Mouse (Mus musculus): ENCODE data around the gene Ccdc33. TPM values are rescaled to one million over a fixed set of nuclear protein-coding genes. Genes with fewer than 3 reads are reported as not detected.

Gene Ccdc33
- polyA plus RNA-seq, 1 experiment from 2014 or later = not detected

GRCm38 (mm10) chr9:58059920-58060319 is 58.7 kb downstream of the Ccdc33 start:
- 52% methylated on average over 1 of the region's 1 CpGs for WGBS
- Histone ChIP-seq H3K9ac (replicated peaks; ENCODE audit: low read depth, low read length) (no peak overlapping the region), H3K36me3 (ENCODE audit: control insufficient read depth, insufficient read depth, low read length) (no peaks in the 10 kb centered on the region), H3K4me1 (ENCODE audit: control insufficient read depth, insufficient read depth, low read length) (no peaks in the 10 kb centered on the region), H3K27me3 (ENCODE audit: control insufficient read depth, insufficient read depth, low read length) (no peaks in the 10 kb centered on the region), H3K4me3 (ENCODE audit: low read depth, low read length) (no peak overlapping the region), H3K4me2 (replicated peaks; ENCODE audit: low read depth, low read length) (no peak overlapping the region), H3K9me3 (ENCODE audit: control insufficient read depth, low read depth, low read length) (no peaks in the 10 kb centered on the region), H3K27ac (ENCODE audit: low read length) (no peak overlapping the region)
- ATAC-seq (ENCODE audit: insufficient number of reproducible peaks, insufficient read depth, low FRiP score, low read depth) = no peak

GRCm38 (mm10) chr9:58055666-58056065 is 63.0 kb downstream of the Ccdc33 start:
- Histone ChIP-seq H3K27me3 (ENCODE audit: control insufficient read depth, insufficient read depth, low read length) (no peaks in the 10 kb centered on the region), H3K4me1 (ENCODE audit: control insufficient read depth, insufficient read depth, low read length) (no peaks in the 10 kb centered on the region), H3K9me3 (ENCODE audit: control insufficient read depth, low read depth, low read length) (no peaks in the 10 kb centered on the region), H3K9ac (replicated peaks; ENCODE audit: low read depth, low read length) (no peak overlapping the region), H3K36me3 (ENCODE audit: control insufficient read depth, insufficient read depth, low read length) (no peaks in the 10 kb centered on the region), H3K27ac (ENCODE audit: low read length) (no peak overlapping the region), H3K4me3 (ENCODE audit: low read depth, low read length) (no peak overlapping the region), H3K4me2 (replicated peaks; ENCODE audit: low read depth, low read length) (no peak overlapping the region)
- WGBS = 75% methylated on average over 5 of the region's 5 CpGs
- ATAC-seq (ENCODE audit: insufficient number of reproducible peaks, insufficient read depth, low FRiP score, low read depth) = no peak

GRCm38 (mm10) chr9:58054032-58054431 is 64.6 kb downstream of the Ccdc33 start:
- no peaks in the 10 kb centered on the region for H3K36me3 ChIP-seq (ENCODE audit: control insufficient read depth, insufficient read depth, low read length)
- H3K4me1 ChIP-seq (ENCODE audit: control insufficient read depth, insufficient read depth, low read length) = no peaks in the 10 kb centered on the region
- H3K9ac ChIP-seq (replicated peaks; ENCODE audit: low read depth, low read length) = no peak overlapping the region
- no peak overlapping the region for H3K4me2 ChIP-seq (replicated peaks; ENCODE audit: low read depth, low read length)
- WGBS = 92% methylated on average over 1 of the region's 1 CpGs
- no peaks in the 10 kb centered on the region for H3K27me3 ChIP-seq (ENCODE audit: control insufficient read depth, insufficient read depth, low read length)
- no peak overlapping the region for H3K27ac ChIP-seq (ENCODE audit: low read length)
- H3K9me3 ChIP-seq (ENCODE audit: control insufficient read depth, low read depth, low read length) = no peaks in the 10 kb centered on the region
- H3K4me3 ChIP-seq (ENCODE audit: low read depth, low read length) = no peak overlapping the region
- ATAC-seq (ENCODE audit: insufficient number of reproducible peaks, insufficient read depth, low FRiP score, low read depth) = no peak

GRCm38 (mm10) chr9:58053544-58053943 is 65.1 kb downstream of the Ccdc33 start:
- Histone ChIP-seq H3K4me3 (ENCODE audit: low read depth, low read length) (no peak overlapping the region), H3K27me3 (ENCODE audit: control insufficient read depth, insufficient read depth, low read length) (no peaks in the 10 kb centered on the region), H3K4me2 (replicated peaks; ENCODE audit: low read depth, low read length) (no peak overlapping the region), H3K9me3 (ENCODE audit: control insufficient read depth, low read depth, low read length) (no peaks in the 10 kb centered on the region), H3K36me3 (ENCODE audit: control insufficient read depth, insufficient read depth, low read length) (no peaks in the 10 kb centered on the region), H3K9ac (replicated peaks; ENCODE audit: low read depth, low read length) (no peak overlapping the region), H3K27ac (ENCODE audit: low read length) (no peak overlapping the region), H3K4me1 (ENCODE audit: control insufficient read depth, insufficient read depth, low read length) (no peaks in the 10 kb centered on the region)
- 46% methylated on average over 3 of the region's 3 CpGs for WGBS
- ATAC-seq (ENCODE audit: insufficient number of reproducible peaks, insufficient read depth, low FRiP score, low read depth) = no peak

GRCm38 (mm10) chr9:58053102-58053501 is 65.5 kb downstream of the Ccdc33 start:
- no peaks in the 10 kb centered on the region for H3K36me3 ChIP-seq (ENCODE audit: control insufficient read depth, insufficient read depth, low read length)
- 23% methylated on average over 3 of the region's 3 CpGs for WGBS
- no peak for ATAC-seq (ENCODE audit: insufficient number of reproducible peaks, insufficient read depth, low FRiP score, low read depth)
- no peak overlapping the region for H3K9ac ChIP-seq (replicated peaks; ENCODE audit: low read depth, low read length)
- H3K9me3 ChIP-seq (ENCODE audit: control insufficient read depth, low read depth, low read length) = no peaks in the 10 kb centered on the region
- H3K27ac ChIP-seq (ENCODE audit: low read length) = no peak overlapping the region
- no peaks in the 10 kb centered on the region for H3K27me3 ChIP-seq (ENCODE audit: control insufficient read depth, insufficient read depth, low read length)
- H3K4me1 ChIP-seq (ENCODE audit: control insufficient read depth, insufficient read depth, low read length) = no peaks in the 10 kb centered on the region
- no peak overlapping the region for H3K4me3 ChIP-seq (ENCODE audit: low read depth, low read length)
- H3K4me2 ChIP-seq (replicated peaks; ENCODE audit: low read depth, low read length) = no peak overlapping the region

GRCm38 (mm10) chr9:58051937-58052336 is 66.7 kb downstream of the Ccdc33 start:
- no peak for ATAC-seq (ENCODE audit: insufficient number of reproducible peaks, insufficient read depth, low FRiP score, low read depth)
- 28% methylated on average over 5 of the region's 5 CpGs for WGBS

GRCm38 (mm10) chr9:58049861-58050260 is 68.8 kb downstream of the Ccdc33 start:
- no peaks in the 10 kb centered on the region for H3K9me3 ChIP-seq (ENCODE audit: control insufficient read depth, low read depth, low read length)
- 62% methylated on average over 7 of the region's 7 CpGs for WGBS
- 0 out of 2 replicates have a peak, but pooled peaks cover 2% of the 10 kb centered on the region for H3K4me1 ChIP-seq (ENCODE audit: control insufficient read depth, insufficient read depth, low read length)
- H3K27me3 ChIP-seq (ENCODE audit: control insufficient read depth, insufficient read depth, low read length) = no peaks in the 10 kb centered on the region
- H3K9ac ChIP-seq (replicated peaks; ENCODE audit: low read depth, low read length) = no peak overlapping the region
- H3K4me2 ChIP-seq (replicated peaks; ENCODE audit: low read depth, low read length) = no peak overlapping the region
- no peak overlapping the region for H3K4me3 ChIP-seq (ENCODE audit: low read depth, low read length)
- no peak for ATAC-seq (ENCODE audit: insufficient number of reproducible peaks, insufficient read depth, low FRiP score, low read depth)
- H3K36me3 ChIP-seq (ENCODE audit: control insufficient read depth, insufficient read depth, low read length) = no peaks in the 10 kb centered on the region
- no peak overlapping the region for H3K27ac ChIP-seq (ENCODE audit: low read length)

More at GRCm38 (mm10) chr9:58051937-58052336, 66.7 kb downstream of the Ccdc33 start:
- no peak overlapping the region for H3K27ac ChIP-seq (ENCODE audit: low read length)
- H3K4me3 ChIP-seq (ENCODE audit: low read depth, low read length) = no peak overlapping the region
- H3K4me2 ChIP-seq (replicated peaks; ENCODE audit: low read depth, low read length) = no peak overlapping the region
- H3K9me3 ChIP-seq (ENCODE audit: control insufficient read depth, low read depth, low read length) = no peaks in the 10 kb centered on the region
- no peak overlapping the region for H3K9ac ChIP-seq (replicated peaks; ENCODE audit: low read depth, low read length)
- no peaks in the 10 kb centered on the region for H3K36me3 ChIP-seq (ENCODE audit: control insufficient read depth, insufficient read depth, low read length)
- H3K4me1 ChIP-seq (ENCODE audit: control insufficient read depth, insufficient read depth, low read length) = no peaks in the 10 kb centered on the region
- H3K27me3 ChIP-seq (ENCODE audit: control insufficient read depth, insufficient read depth, low read length) = no peaks in the 10 kb centered on the region

GRCm38 (mm10) chr9:58049186-58049585 is 69.4 kb downstream of the Ccdc33 start:
- no peak overlapping the region for H3K4me2 ChIP-seq (replicated peaks; ENCODE audit: low read depth, low read length)
- no peak overlapping the region for H3K4me3 ChIP-seq (ENCODE audit: low read depth, low read length)
- H3K27ac ChIP-seq (ENCODE audit: low read length) = no peak overlapping the region
- H3K9ac ChIP-seq (replicated peaks; ENCODE audit: low read depth, low read length) = no peak overlapping the region
- no peaks in the 10 kb centered on the region for H3K36me3 ChIP-seq (ENCODE audit: control insufficient read depth, insufficient read depth, low read length)
- H3K4me1 ChIP-seq (ENCODE audit: control insufficient read depth, insufficient read depth, low read length) = 0 out of 2 replicates have a peak, but pooled peaks cover 2% of the 10 kb centered on the region
- WGBS = 67% methylated on average over 6 of the region's 6 CpGs
- H3K27me3 ChIP-seq (ENCODE audit: control insufficient read depth, insufficient read depth, low read length) = no peaks in the 10 kb centered on the region
- no peak for ATAC-seq (ENCODE audit: insufficient number of reproducible peaks, insufficient read depth, low FRiP score, low read depth)
- no peaks in the 10 kb centered on the region for H3K9me3 ChIP-seq (ENCODE audit: control insufficient read depth, low read depth, low read length)

- Histone ChIP-seq H3K9ac (replicated peaks; ENCODE audit: low read depth, low read length) (no peak overlapping the region), H3K9me3 (ENCODE audit: control insufficient read depth, low read depth, low read length) (no peaks in the 10 kb centered on the region), H3K27ac (ENCODE audit: low read length) (no peak overlapping the region; the same call in 1 of the 2 replicates), H3K27me3 (ENCODE audit: control insufficient read depth, insufficient read depth, low read length) (no peaks in the 10 kb centered on the region), H3K36me3 (ENCODE audit: control insufficient read depth, insufficient read depth, low read length) (no peaks in the 10 kb centered on the region), H3K4me1 (ENCODE audit: control insufficient read depth, insufficient read depth, low read length) (0 out of 2 replicates have a peak, but pooled peaks cover 2% of the 10 kb centered on the region), H3K4me3 (ENCODE audit: low read depth, low read length) (no peak overlapping the region), H3K4me2 (replicated peaks; ENCODE audit: low read depth, low read length) (no peak overlapping the region)
- 25% methylated on average over 6 of the region's 6 CpGs for WGBS
- ATAC-seq (ENCODE audit: insufficient number of reproducible peaks, insufficient read depth, low FRiP score, low read depth) = no peak
These were observed 70.0 kb downstream of the Ccdc33 start for GRCm38 (mm10) chr9:58048621-58049020.

Data from stomach, embryonic 14.5 days (tissue).